Mouse (Mus musculus) heart, postnatal 0 days (tissue): ENCODE results near the gene Ethe1.

Experiments
- CTCF ChIP-seq: IDR thresholded peaks from 2 replicates; pipeline ENCODE4 v1.5.1; 2016; ENCODE audit warnings: antibody characterized with exemption, control low read depth, low read depth
- EP300 ChIP-seq: IDR thresholded peaks from 2 replicates; pipeline ENCODE4 v1.6.1; 2016; ENCODE audit warnings: antibody characterized with exemption, low read depth

DNA sequence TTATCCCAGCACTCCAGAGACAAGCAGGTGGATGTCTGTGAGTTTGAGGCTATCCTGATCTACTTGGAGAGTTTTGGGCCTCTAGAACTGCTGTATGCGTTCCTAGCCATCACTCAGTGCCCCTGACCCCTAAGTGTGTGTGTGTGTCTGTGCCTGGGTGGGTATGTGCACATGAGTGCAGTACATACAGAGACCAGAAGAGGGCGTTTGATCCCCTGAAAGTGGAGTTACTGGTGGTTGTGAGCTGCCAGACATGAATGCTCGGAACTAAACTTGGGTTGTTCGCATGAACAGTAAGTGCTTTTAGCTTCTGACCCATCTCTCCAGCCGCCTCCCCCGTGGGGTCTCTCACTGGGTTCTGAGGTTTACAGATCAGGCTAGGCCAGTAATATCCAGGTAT is 35.6 kb downstream of the Ethe1 start:
- TF ChIP-seq CTCF: no peak
- no peak for TF ChIP-seq EP300
